Mouse (Mus musculus) urinary bladder, adult 2 months (tissue): Measurements from ENCODE around the gene Sstr2. TPM values are rescaled to one million over a fixed set of nuclear protein-coding genes. Genes with fewer than 3 reads are reported as not detected.
"Not testable (repeated sequence)": the region's sequence is repeated elsewhere in the genome, so short reads cannot be mapped to it uniquely, and the experiment has no call there.

ENCODE experiments used
- DNase-seq: peaks from one replicate; pipeline ENCODE4 v3.0.0; 2022; ENCODE audit warnings: low spot score
- polyA plus RNA-seq: library from polyadenylated mRNA; depleted of rRNA; stranded (reverse); fragments of >200 nt; gene quantifications from 2 replicates; pipeline ENCODE4 v1.2.3, GENCODE M21; 2012; rRNA removed

The Sstr2 gene
- polyA plus RNA-seq, 1 experiment = 0.15 TPM

- DNase-seq = no peak
Observed at GRCm38 (mm10) chr11:113656511-113656932, 37.4 kb downstream of the Sstr2 start.

- DNase-seq = no peak
Observed at GRCm38 (mm10) chr11:113657221-113657620, 38.1 kb downstream of the Sstr2 start.

DNA sequence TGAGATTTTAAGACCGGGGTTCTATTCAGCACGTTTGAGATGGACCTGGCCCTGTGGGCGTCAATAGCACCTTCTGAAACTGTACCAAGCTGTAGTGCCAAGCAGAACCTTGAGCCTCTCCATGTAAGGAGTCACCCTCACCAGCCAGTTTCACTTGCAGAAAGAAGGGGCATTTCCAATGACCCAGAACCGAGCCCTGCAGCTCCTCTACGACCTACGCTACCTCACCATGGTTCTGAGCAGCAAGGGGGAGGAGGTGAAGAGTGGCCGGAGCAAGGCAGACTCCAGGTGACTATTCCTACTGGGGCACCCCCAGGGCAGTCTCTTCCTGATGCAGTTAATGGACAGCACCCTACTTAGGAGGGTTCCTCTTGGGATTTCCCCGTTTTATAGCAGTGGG is 39.2 kb downstream of the Sstr2 start:
- DNase-seq = no peak

- no peak for DNase-seq
Observed at GRCm38 (mm10) chr11:113658763-113659162, 39.6 kb downstream of the Sstr2 start.

- DNase-seq = not testable (repeated sequence)
Observed at GRCm38 (mm10) chr11:113660213-113660612, 41.1 kb downstream of the Sstr2 start.

- no peak for DNase-seq
Observed at GRCm38 (mm10) chr11:113660940-113661339, 41.8 kb downstream of the Sstr2 start.

DNA sequence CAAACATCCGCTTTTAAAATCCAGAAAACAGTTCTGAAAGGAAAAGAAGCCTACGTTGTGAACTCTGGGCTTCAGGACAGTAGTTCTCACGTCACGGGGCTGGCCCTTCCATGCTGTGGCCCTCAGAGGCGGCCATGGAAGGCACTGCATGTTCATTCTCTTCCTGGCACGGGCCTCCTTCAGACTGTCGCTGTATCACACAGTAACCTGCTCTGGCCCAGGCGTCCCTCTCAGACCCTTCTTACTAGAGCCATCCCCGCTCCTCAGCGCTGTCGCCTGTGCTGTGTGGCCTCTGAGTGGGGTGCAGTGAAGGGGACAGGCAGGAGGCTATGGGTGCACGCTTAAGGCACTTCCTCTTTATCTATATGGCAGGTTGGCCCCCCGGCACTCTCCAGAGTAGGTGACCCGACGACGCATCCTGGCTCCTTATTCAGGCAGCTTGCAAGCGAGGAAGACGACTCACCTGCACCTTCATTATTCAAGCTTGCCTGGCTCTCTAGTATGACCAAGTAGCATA is 42.8 kb downstream of the Sstr2 start:
- no peak for DNase-seq

GRCm38 (mm10) chr11:113664279-113664678 is 45.1 kb downstream of the Sstr2 start:
- DNase-seq = no peak

DNA sequence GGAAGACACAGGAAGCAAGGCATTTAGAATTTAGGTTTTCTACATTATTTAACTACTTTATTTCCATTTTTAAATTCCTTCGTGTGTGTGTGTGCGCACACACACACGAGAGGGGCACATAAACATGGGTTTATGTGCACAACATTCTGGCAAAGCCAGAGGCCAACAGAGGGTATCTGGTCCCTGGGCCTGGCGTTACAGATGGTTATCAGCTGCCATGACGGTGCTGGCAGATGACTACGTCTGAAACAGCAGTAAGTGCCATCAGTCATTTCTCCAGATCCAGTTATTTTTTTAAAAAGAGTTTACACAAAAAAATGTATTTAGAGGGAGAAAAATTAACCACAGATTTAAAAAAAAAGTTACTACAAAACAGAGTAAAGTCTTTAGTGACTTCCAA is 47.1 kb downstream of the Sstr2 start:
- no peak for DNase-seq

GRCm38 (mm10) chr11:113666648-113667047 is 47.5 kb downstream of the Sstr2 start:
- no peak for DNase-seq

DNA sequence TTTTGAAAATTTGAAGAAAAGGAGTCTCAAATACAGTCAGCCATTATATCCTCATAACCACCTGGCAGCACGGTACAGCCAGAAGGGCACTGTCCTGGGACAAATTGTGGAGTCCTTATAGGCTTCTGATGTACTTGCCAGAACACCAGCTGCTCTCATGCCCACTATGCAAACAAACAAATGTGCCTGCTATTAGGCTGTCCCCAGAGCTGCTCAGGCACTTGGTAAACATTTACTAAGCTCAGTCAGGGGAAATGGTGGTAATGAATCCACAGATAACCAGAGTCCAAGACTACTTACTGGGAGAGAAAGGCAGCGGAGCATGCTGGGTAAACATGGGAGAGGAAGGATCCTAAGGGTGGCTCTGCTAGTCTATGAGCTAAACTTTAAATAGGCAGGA is 48.0 kb downstream of the Sstr2 start:
- no peak for DNase-seq

- no peak for DNase-seq
Observed at GRCm38 (mm10) chr11:113667704-113668103, 48.6 kb downstream of the Sstr2 start.

- no peak for DNase-seq
Observed at GRCm38 (mm10) chr11:113668857-113669256, 49.7 kb downstream of the Sstr2 start.

- no peak for DNase-seq
Observed at GRCm38 (mm10) chr11:113669711-113670110, 50.6 kb downstream of the Sstr2 start.

DNA sequence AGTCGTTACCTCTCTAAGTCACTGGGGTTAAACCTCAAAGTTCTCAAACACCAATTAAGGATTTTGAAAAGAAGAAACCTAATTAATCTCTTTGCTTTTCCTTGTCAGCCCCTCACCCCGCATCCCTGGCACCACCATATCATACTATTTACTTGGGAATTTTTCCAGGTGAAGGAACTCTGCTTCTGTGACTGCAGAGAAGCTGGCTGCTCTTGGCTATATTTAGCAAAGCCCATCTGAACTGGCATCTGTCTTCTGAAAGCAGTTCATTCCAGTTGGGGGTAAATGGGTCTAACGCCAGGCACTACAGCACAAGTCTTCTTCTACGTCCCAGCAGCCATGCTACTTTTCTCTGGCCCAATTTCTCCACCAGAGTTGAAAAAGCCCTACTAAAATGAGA is 54.5 kb downstream of the Sstr2 start:
- DNase-seq = no peak

DNA sequence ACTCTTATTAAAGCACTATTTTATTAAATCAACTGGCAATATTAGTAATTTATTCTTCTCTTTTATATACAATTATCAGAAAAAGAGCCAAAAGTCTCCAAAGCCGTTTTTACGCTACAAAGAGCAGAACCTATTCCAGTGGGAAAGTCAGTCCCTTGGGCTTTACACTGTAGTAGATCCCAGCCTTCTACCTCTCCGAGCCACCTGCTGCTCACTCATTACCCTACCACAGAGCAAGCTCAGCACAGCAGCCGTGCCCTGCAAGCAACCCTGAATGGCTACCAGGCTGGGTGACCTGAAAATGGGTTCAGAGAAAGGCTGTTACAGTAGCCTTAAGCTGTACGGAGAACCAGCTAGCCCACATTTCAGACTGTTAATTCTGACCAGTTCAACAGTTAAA is 55.5 kb downstream of the Sstr2 start:
- DNase-seq = no peak

Other genes starting within 250 kb of the Sstr2 start
- 40.7 and 42.7 TPM in 2 replicates for gene Cog1, start 29.8 kb downstream of the Sstr2 start, polyA plus RNA-seq
- gene Slc39a11, start 30.7 kb downstream of the Sstr2 start, polyA plus RNA-seq = 12.8 and 13.2 TPM in 2 replicates
- gene Fam104a, start 64.8 kb downstream of the Sstr2 start, polyA plus RNA-seq = 25.0 and 26.5 TPM in 2 replicates
- 11.5 and 12.5 TPM in 2 replicates for gene D11Wsu47e, start 65.1 kb downstream of the Sstr2 start, polyA plus RNA-seq
- 0.38 and 0.44 TPM in 2 replicates for gene Cpsf4l, start 90.7 kb downstream of the Sstr2 start, polyA plus RNA-seq
- 19.8 and 27.1 TPM in 2 replicates for gene Cdc42ep4, start 132.5 kb downstream of the Sstr2 start, polyA plus RNA-seq